Mouse (Mus musculus) limb, embryonic 14.5 days (tissue): ENCODE results near the gene Fam126a. TPM values are rescaled to one million over a fixed set of nuclear protein-coding genes. Genes with fewer than 3 reads are reported as not detected.

Experiments used
- ATAC-seq: fragments of 200-750 bp; cut with Nextera tagmentation; 2 replicates; pipeline ENCODE4 v1.8.0; 2017; ENCODE audit warnings: low read depth, moderate number of reproducible peaks, moderate TSS enrichment; ENCODE audit not compliant: low FRiP score
- DNase-seq: peaks from one replicate; pipeline ENCODE4 v3.0.0-alpha.2; 2015; ENCODE audit warnings: low spot score
- H3K27ac ChIP-seq: fragments of 300-500 bp; sonication (generic); replicated peaks from 2 replicates; pipeline ENCODE4 v1.5.1; 2014; ENCODE audit warnings: low read depth, mild to moderate bottlenecking, low read length, moderate library complexity, mixed read lengths
- H3K27me3 ChIP-seq: fragments of 300-500 bp; sonication (generic); 2 replicates; pipeline ENCODE4 v1.6.1; 2014; ENCODE audit warnings: low read length, mixed read lengths; ENCODE audit not compliant: control insufficient read depth, insufficient read depth
- H3K36me3 ChIP-seq: fragments of 300-500 bp; sonication (generic); 2 replicates; pipeline ENCODE4 v1.6.1; 2014; ENCODE audit warnings: mild to moderate bottlenecking, low read length, moderate library complexity, mixed read lengths; ENCODE audit not compliant: control insufficient read depth, insufficient read depth
- H3K4me1 ChIP-seq: fragments of 300-500 bp; sonication (generic); 2 replicates; pipeline ENCODE4 v1.6.1; 2014; ENCODE audit warnings: antibody characterized with exemption, low read length, mixed read lengths; ENCODE audit not compliant: control insufficient read depth, insufficient read depth
- H3K4me2 ChIP-seq: fragments of 300-500 bp; sonication (generic); replicated peaks from 2 replicates; pipeline ENCODE4 v1.6.1; 2014; ENCODE audit warnings: low read depth, mild to moderate bottlenecking, low read length, moderate library complexity; ENCODE audit not compliant: severe bottlenecking
- H3K4me3 ChIP-seq: fragments of 300-500 bp; sonication (generic); replicated peaks from 2 replicates; pipeline ENCODE4 v1.5.1; 2014; ENCODE audit warnings: low read length
- H3K9ac ChIP-seq: fragments of 300-500 bp; sonication (generic); 2 replicates; pipeline ENCODE4 v1.6.1; 2014; ENCODE audit warnings: mild to moderate bottlenecking, low read depth, low read length, moderate library complexity; ENCODE audit not compliant: severe bottlenecking
- H3K9me3 ChIP-seq: fragments of 300-500 bp; sonication (generic); 2 replicates; pipeline ENCODE4 v1.6.1; 2016; ENCODE audit warnings: low read length; ENCODE audit not compliant: control insufficient read depth
- POLR2A ChIP-seq: fragments of 200-500 bp; IDR thresholded peaks from 2 replicates; pipeline ENCODE4 v1.8.0; 2012; ENCODE audit warnings: inconsistent platforms, mild to moderate bottlenecking, moderate library complexity, borderline replicate concordance; ENCODE audit not compliant: insufficient read depth, insufficient read length; ENCODE audit errors: extremely low read depth
- WGBS: fragments of 180-500 bp; shearing (Covaris S2); extraction: QIAGEN DNeasy Blood & Tissue Kit; methylation state at CpG from one replicate; pipeline ENCODE4 v1.1.7; 2014; 5-methylcytosine and 5-hydroxymethylcytosine counted together
- polyA plus RNA-seq, 2 experiments: library from polyadenylated mRNA; depleted of rRNA in 1 of 2; stranded (reverse) in 1 of 2; unstranded in 1 of 2; fragments of >200 nt; fragmentation: Nextera tagmentation in 1 of 2; extraction: Ambion mirVana in 1 of 2; gene quantifications; 2 replicates each; pipeline versions ENCODE4 v1.2.1 to v1.2.3; 2012 to 2014

The Fam126a gene
- polyA plus RNA-seq, 2 experiments: 23.4 to 38.5 TPM

GRCm38 (mm10) chr5:24039423-24039822 lies 8.9 kb upstream of the Fam126a start:
- Histone ChIP-seq H3K4me2 (no peak overlapping the region), H3K36me3 (no peaks in the 10 kb centered on the region), H3K4me1 (peaks cover 6% of the 10 kb centered on the region; the same call in 1 of the 2 replicates), H3K27me3 (no peaks in the 10 kb centered on the region), H3K27ac (no peak overlapping the region), H3K9me3 (no peaks in the 10 kb centered on the region), H3K9ac (no peak overlapping the region), H3K4me3 (no peak overlapping the region)
- ATAC-seq (no peak), DNase-seq (no peak)
- 88% methylated on average over 5 of the region's 5 CpGs for WGBS
- no peak for TF ChIP-seq POLR2A

DNA sequence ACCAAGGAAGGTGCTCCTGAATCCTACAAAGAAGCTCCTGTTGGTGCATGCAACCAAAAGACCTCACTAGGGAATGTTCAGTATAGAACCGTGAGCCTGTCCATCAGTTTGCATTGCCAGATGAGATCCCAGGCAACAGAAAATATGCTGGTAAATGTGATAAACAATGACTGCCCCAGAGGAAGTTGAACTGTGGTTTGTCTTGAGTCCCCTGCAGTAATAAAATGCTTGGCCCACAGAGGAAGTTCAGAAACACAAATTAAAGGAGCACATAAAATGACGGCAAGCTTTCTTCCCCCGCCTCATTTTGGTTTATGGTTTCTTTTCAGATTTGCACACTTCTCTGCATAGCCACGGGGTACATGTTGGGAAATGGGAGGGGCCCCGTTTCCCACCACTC lies 8.3 kb upstream of the Fam126a start:
- Histone ChIP-seq H3K4me2 (no peak overlapping the region), H3K4me1 (peaks cover 6% of the 10 kb centered on the region; the same call in 1 of the 2 replicates), H3K27ac (no peak overlapping the region), H3K36me3 (no peaks in the 10 kb centered on the region), H3K27me3 (no peaks in the 10 kb centered on the region), H3K9me3 (no peaks in the 10 kb centered on the region), H3K4me3 (no peak overlapping the region), H3K9ac (no peak overlapping the region)
- no peak for DNase-seq
- no peak for TF ChIP-seq POLR2A
- 12% methylated on average over 5 of the region's 5 CpGs for WGBS
- no peak for ATAC-seq

GRCm38 (mm10) chr5:24038190-24038589 lies 7.7 kb upstream of the Fam126a start:
- H3K27ac ChIP-seq: no peak overlapping the region
- H3K9ac ChIP-seq: no peak overlapping the region
- H3K36me3 ChIP-seq: no peaks in the 10 kb centered on the region
- ATAC-seq (no peak), DNase-seq (no peak)
- TF ChIP-seq POLR2A: no peak
- H3K27me3 ChIP-seq: no peaks in the 10 kb centered on the region
- H3K4me3 ChIP-seq: no peak overlapping the region
- H3K9me3 ChIP-seq: no peaks in the 10 kb centered on the region
- H3K4me1 ChIP-seq: peaks cover 6% of the 10 kb centered on the region; the same call in 1 of the 2 replicates
- no peak overlapping the region for H3K4me2 ChIP-seq
- 89% methylated on average over 2 of the region's 2 CpGs for WGBS

GRCm38 (mm10) chr5:24036731-24037130 lies 6.2 kb upstream of the Fam126a start:
- 85% methylated on average over 6 of the region's 6 CpGs for WGBS
- no peak for ATAC-seq
- Histone ChIP-seq H3K27ac (no peak overlapping the region), H3K27me3 (no peaks in the 10 kb centered on the region), H3K4me2 (no peak overlapping the region), H3K4me1 (peaks cover 6% of the 10 kb centered on the region; the same call in 1 of the 2 replicates), H3K9me3 (no peaks in the 10 kb centered on the region), H3K9ac (no peak overlapping the region), H3K4me3 (no peak overlapping the region), H3K36me3 (no peaks in the 10 kb centered on the region)
- no peak for TF ChIP-seq POLR2A
- peak; percentile 15 for DNase-seq

DNA sequence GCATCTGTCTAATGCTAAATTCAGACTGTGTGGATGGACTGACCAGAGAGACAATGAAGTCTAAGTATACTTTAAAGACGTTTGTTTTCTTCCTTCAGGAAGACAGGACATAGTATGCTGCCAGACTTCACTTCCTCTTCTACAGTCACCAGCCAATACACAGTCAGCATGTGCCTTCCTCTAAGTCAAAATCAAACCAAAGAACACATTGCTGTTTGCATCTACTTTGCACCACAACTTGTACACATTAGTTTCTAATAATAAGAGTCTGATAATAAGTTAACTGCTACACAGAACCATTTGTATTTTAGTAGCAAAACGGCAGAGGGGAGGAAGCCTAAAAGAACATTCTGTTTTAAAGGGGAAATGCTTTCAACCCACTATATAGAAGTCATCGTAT lies 4.5 kb upstream of the Fam126a start:
- Histone ChIP-seq H3K4me2 (no peak overlapping the region), H3K4me3 (no peak overlapping the region), H3K36me3 (no peaks in the 10 kb centered on the region), H3K9ac (no peak overlapping the region), H3K4me1 (peaks cover 6% of the 10 kb centered on the region; the same call in 1 of the 2 replicates), H3K9me3 (no peaks in the 10 kb centered on the region), H3K27me3 (no peaks in the 10 kb centered on the region), H3K27ac (no peak overlapping the region)
- TF ChIP-seq POLR2A: no peak
- WGBS: 42% methylated on average over 3 of the region's 3 CpGs
- DNase-seq (no peak), ATAC-seq (no peak)

- ATAC-seq (no peak), DNase-seq (no peak)
- 75% methylated on average over 1 of the region's 1 CpGs for WGBS
- Histone ChIP-seq H3K27me3 (no peaks in the 10 kb centered on the region), H3K9me3 (no peaks in the 10 kb centered on the region), H3K4me1 (peaks cover 6% of the 10 kb centered on the region; the same call in 1 of the 2 replicates), H3K4me2 (no peak overlapping the region), H3K4me3 (no peak overlapping the region), H3K27ac (no peak overlapping the region), H3K36me3 (no peaks in the 10 kb centered on the region), H3K9ac (no peak overlapping the region)
- TF ChIP-seq POLR2A: no peak
Observed at GRCm38 (mm10) chr5:24034091-24034490, 3.6 kb upstream of the Fam126a start.
